Mouse (Mus musculus) lung, embryonic 14.5 days (tissue): ENCODE results near the gene Slc7a6. TPM values are rescaled to one million over a fixed set of nuclear protein-coding genes. Genes with fewer than 3 reads are reported as not detected.

Experiments used
- ATAC-seq: fragments of 200-750 bp; cut with Nextera tagmentation; 2 replicates; pipeline ENCODE4 v1.8.0; 2017; ENCODE audit warnings: mild to moderate bottlenecking, moderate TSS enrichment, moderate library complexity; ENCODE audit not compliant: insufficient read depth
- DNase-seq: peaks from one replicate; pipeline ENCODE4 v3.0.0-alpha.2; 2015
- H3K27ac ChIP-seq: fragments of 300-500 bp; sonication (generic); 2 replicates; pipeline ENCODE4 v1.5.1; 2014; ENCODE audit warnings: low read depth, mild to moderate bottlenecking, moderate library complexity
- H3K27me3 ChIP-seq: fragments of 300-500 bp; sonication (generic); 2 replicates; pipeline ENCODE4 v1.6.1; 2014; ENCODE audit warnings: low read length, control low read depth; ENCODE audit not compliant: insufficient read depth
- H3K36me3 ChIP-seq: fragments of 300-500 bp; sonication (generic); 2 replicates; pipeline ENCODE4 v1.6.1; 2014; ENCODE audit warnings: control low read depth; ENCODE audit not compliant: insufficient read depth
- H3K4me1 ChIP-seq: fragments of 300-500 bp; sonication (generic); 2 replicates; pipeline ENCODE4 v1.6.1; 2014; ENCODE audit warnings: antibody characterized with exemption, control low read depth; ENCODE audit not compliant: insufficient read depth
- H3K4me2 ChIP-seq: fragments of 300-500 bp; sonication (generic); 2 replicates; pipeline ENCODE4 v1.6.1; 2014; ENCODE audit warnings: mild to moderate bottlenecking
- H3K4me3 ChIP-seq: fragments of 300-500 bp; sonication (generic); 2 replicates; pipeline ENCODE4 v1.5.1; 2014; ENCODE audit warnings: low read depth, low read length
- H3K9ac ChIP-seq: fragments of 300-500 bp; sonication (generic); 2 replicates; pipeline ENCODE4 v1.6.1; 2014
- H3K9me3 ChIP-seq: fragments of 300-500 bp; sonication (generic); 2 replicates; pipeline ENCODE4 v1.6.1; 2016; ENCODE audit warnings: low read depth, low read length, control low read depth
- CTCF ChIP-seq: IDR thresholded peaks from 2 replicates; pipeline ENCODE4 v1.5.1; 2016; ENCODE audit warnings: antibody characterized with exemption, low read depth
- WGBS: fragments of 180-500 bp; shearing (Covaris S2); extraction: QIAGEN DNeasy Blood & Tissue Kit; methylation state at CpG from one replicate; pipeline ENCODE4 v1.1.7; 2014; 5-methylcytosine and 5-hydroxymethylcytosine counted together
- polyA plus RNA-seq: library from polyadenylated mRNA; unstranded; fragments of >200 nt; fragmentation: Nextera tagmentation; extraction: Ambion mirVana; gene quantifications from 2 replicates; pipeline ENCODE4 v1.2.1, GENCODE M21; 2014

Slc7a6 gene
- polyA plus RNA-seq, 1 experiment from 2014 or later, result 85.0 TPM

DNA sequence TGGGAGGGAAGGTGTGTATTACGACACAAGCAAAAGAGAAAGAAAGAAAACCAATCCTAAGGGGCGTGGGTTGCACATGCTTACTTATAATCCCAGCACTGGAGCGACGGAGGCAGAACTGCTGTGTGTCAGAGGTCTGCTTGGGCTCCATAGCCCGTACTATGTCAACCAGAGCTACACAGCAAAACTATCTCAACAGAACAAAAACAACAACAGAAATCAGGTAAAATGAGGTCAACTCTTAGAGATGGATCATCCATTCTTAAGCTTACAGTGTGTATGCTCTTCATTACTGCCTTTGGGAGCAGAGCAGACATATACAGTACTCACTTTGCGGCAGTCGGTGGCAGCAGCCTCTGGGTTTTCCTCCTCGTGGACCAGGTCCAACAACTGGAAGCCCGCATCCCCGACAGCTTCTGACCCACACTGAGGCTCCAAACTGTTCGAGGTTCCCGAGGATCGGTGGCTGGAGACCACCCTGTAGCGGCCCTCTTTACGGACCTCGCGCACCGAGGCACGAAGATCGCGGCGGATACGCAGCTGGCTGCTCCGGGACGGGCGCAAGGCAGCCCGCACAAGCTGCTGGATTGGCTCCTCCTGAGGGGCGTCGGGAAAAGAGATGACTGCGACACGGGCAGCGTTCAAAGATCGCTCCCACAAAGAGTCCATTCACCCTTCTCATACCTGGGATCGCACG lies 41.5 kb downstream of the Slc7a6 start:
- no peak for TF ChIP-seq CTCF
- Histone ChIP-seq H3K36me3 (peaks cover 52% of the 10 kb centered on the region), H3K27me3 (no peaks in the 10 kb centered on the region), H3K4me2 (peak overlapping the region; percentile 78), H3K4me1 (peaks cover 3% of the 10 kb centered on the region; the same call in 1 of the 2 replicates), H3K4me3 (peak overlapping the region; percentile 90), H3K9ac (peak overlapping the region; percentile 89), H3K27ac (peak overlapping the region; percentile 95), H3K9me3 (no peaks in the 10 kb centered on the region)
- under 1% methylated on average over 35 of the region's 35 CpGs for WGBS
- DNase-seq (peak; percentile 35), ATAC-seq (peak; percentile 66)

DNA sequence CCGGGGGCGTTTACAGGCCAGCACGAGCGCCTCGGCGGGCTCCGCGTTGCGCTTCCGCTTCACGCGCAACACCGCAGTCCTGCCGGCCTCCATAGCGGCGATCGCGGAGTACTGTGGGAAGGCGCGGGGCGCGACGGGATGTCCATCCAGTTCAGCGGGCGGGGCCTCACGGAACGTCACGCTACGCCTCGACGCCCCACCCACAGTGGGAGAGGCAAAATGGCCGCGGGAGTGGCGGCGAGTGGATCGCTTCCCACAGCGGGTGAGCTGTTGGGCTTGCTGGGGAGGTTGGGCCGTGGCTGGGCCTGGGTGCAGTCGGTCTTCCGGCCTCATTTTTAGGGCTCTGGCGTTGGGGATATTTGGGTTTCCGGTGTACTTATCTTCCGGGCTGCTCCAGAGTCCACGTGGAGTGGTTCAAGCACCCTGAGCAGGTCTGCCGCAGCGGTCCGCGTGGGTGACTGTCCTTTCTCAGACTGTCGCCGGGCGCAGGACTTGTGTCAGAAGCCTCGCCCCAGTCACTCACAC lies 42.2 kb downstream of the Slc7a6 start, which contains the start of the genes Slc7a6os and Prmt7:
TSS of gene Slc7a6os (minus strand) at position 115 of the 525 bp plus-strand sequence.
TSS of gene Prmt7 (plus strand) at position 116 of the 525 bp plus-strand sequence.
- Histone ChIP-seq H3K4me3 (peak within 1 kb of the TSS; percentile 90), H3K27ac (peak within 1 kb of the TSS; percentile 95), H3K4me1 (peaks cover 3% of the 10 kb centered on the region; the same call in 1 of the 2 replicates), H3K27me3 (no peaks in the 10 kb centered on the region), H3K9ac (peak within 1 kb of the TSS; percentile 89), H3K36me3 (peaks cover 52% of the 10 kb centered on the region), H3K4me2 (peak within 1 kb of the TSS; percentile 78), H3K9me3 (no peaks in the 10 kb centered on the region)
- TF ChIP-seq CTCF, result no peak
- DNase-seq (peak; percentile 98), ATAC-seq (peak; percentile 99)
- under 1% methylated on average over 52 of the region's 52 CpGs for WGBS

DNA sequence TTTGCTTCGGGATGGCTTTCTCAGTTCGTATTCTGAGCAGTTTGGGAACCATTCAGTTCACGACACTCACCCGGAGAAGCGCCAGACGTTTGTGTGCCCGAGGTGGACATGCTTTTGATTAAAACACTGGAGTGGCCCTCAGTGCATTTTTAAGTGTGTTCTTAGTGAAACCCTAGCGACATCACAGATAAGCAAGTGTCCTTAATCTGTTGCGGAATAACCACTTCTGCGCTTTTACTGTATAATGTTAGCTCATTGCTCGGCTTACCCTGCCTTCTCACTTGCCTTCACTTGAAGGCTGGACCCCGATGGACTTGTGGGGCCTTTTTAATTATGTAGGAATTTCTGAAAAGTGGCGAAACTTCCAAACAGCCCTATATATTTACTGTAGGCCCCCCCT lies 42.8 kb downstream of the Slc7a6 start:
- TF ChIP-seq CTCF, result no peak
- Histone ChIP-seq H3K4me3 (peak overlapping the region; percentile 90), H3K27ac (peak overlapping the region; percentile 95), H3K4me1 (peaks cover 3% of the 10 kb centered on the region; the same call in 1 of the 2 replicates), H3K27me3 (no peaks in the 10 kb centered on the region), H3K9ac (peak overlapping the region; percentile 89), H3K9me3 (no peaks in the 10 kb centered on the region), H3K4me2 (peak overlapping the region; percentile 78), H3K36me3 (peaks cover 52% of the 10 kb centered on the region)
- DNase-seq, result no peak
- 2% methylated on average over 13 of the region's 13 CpGs for WGBS
- 0 out of 2 replicates have a peak, but pooled peaks have one; percentile 2 for ATAC-seq

DNA sequence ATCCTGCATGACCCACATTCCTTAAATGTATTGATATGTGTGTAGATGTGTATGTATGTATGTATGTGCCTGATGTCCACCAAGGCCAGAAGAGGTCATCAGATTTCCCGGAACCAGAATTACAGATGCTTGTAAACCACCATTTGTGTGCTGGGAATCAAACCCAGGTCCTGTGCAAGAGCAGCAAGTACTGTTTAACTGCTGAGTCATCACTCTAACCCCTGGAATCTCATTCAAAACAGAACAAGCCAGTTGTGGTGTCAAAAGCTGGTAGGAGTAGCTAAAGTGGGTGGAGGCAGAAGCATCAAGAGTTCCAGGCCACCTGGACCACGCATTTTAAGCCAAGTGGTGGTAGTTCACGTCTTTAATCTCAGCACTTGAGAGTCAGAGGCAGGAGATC lies 45.3 kb downstream of the Slc7a6 start:
- TF ChIP-seq CTCF, result no peak
- Histone ChIP-seq H3K9me3 (no peaks in the 10 kb centered on the region), H3K36me3 (peaks cover 56% of the 10 kb centered on the region), H3K4me1 (peaks cover 3% of the 10 kb centered on the region; the same call in 1 of the 2 replicates), H3K4me2 (no peak overlapping the region), H3K27me3 (no peaks in the 10 kb centered on the region), H3K4me3 (no peak overlapping the region), H3K9ac (no peak overlapping the region), H3K27ac (no peak overlapping the region)
- DNase-seq, result no peak
- 79% methylated on average over 3 of the region's 3 CpGs for WGBS
- ATAC-seq, result no peak

DNA sequence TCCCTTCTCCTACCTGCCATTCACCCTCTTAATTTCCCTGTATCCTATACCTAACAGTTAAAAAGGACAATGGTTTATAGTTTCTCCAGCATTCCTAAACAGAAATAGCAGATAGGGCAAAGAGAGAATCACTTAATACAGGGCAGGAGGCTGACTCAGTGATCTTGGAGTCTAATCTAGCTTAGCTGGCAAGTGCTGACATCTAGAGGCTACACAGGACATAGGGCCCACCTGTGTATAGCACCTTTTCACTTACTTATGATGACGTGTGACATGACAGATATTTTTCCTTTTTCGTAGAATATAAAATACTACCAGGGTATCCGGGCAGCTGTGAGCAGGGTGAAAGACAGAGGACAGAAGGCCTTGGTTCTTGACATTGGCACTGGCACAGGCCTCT lies 51.0 kb downstream of the Slc7a6 start:
- WGBS, result 78% methylated on average over 3 of the region's 3 CpGs
- Histone ChIP-seq H3K36me3 (peaks cover 79% of the 10 kb centered on the region), H3K4me3 (no peak overlapping the region), H3K27ac (no peak overlapping the region), H3K27me3 (no peaks in the 10 kb centered on the region), H3K4me2 (no peak overlapping the region), H3K4me1 (no peaks in the 10 kb centered on the region), H3K9me3 (no peaks in the 10 kb centered on the region), H3K9ac (no peak overlapping the region)
- ATAC-seq (no peak), DNase-seq (no peak)
- TF ChIP-seq CTCF, result 0 out of 2 replicates have a peak, but pooled peaks have one; percentile 11

DNA sequence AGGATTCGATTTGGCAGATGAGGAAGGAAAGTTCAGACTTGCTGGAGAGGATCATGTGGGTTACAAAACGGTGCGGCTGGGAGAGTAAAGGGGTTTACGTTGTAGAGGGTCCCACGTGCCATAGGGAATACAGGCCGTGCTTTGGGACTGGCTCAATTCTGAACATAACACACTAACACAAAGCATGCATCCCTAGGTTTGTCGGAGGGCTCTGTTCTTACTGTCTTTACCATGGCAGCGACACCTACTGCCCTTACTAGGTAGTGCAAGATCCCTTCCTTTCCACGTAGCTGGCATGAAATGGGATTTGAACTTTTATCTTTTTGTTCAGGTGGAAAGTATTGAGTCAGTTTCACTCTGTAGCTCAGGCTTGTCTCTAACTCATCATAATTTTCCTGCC lies 57.9 kb downstream of the Slc7a6 start:
- peak; percentile 82 for DNase-seq
- H3K9me3 ChIP-seq, result no peaks in the 10 kb centered on the region
- no peaks in the 10 kb centered on the region for H3K27me3 ChIP-seq
- no peak overlapping the region for H3K4me3 ChIP-seq
- TF ChIP-seq CTCF, result peak; percentile 87
- peaks cover 76% of the 10 kb centered on the region for H3K36me3 ChIP-seq
- H3K27ac ChIP-seq, result no peak overlapping the region
- ATAC-seq, result no peak
- H3K4me2 ChIP-seq, result no peak overlapping the region
- H3K4me1 ChIP-seq, result no peaks in the 10 kb centered on the region
- no peak overlapping the region for H3K9ac ChIP-seq
- 35% methylated on average over 9 of the region's 9 CpGs for WGBS

DNA sequence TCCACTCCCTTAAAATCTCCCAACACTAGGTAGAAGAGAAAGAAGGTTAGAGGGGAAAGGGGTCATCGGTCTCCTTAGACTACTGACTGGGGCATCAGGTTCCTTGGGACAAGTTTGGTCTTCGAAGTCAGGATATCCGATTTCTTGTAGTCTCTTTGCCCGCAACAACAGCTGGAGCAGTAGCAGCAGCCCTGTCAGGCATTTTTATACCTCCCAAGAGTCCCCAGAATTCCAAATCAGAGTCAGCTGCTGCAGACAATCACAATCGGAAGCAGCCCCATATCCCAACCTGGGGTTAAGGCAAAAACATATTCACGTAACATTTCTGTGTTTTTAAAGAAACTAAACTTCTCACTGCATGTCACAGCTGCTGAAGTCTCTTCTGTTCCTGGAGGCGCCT lies 62.9 kb downstream of the Slc7a6 start:
- whole genome bisulfite sequencing, result 83% methylated on average over 7 of the region's 7 CpGs
- no peak for DNase-seq
- no peak for TF ChIP-seq CTCF
- no peaks in the 10 kb centered on the region for H3K27me3 ChIP-seq
- H3K4me3 ChIP-seq, result no peak overlapping the region
- no peaks in the 10 kb centered on the region for H3K4me1 ChIP-seq
- no peak overlapping the region for H3K27ac ChIP-seq
- ATAC-seq, result no peak
- no peak overlapping the region for H3K4me2 ChIP-seq
- no peak overlapping the region for H3K9ac ChIP-seq
- peaks cover 71% of the 10 kb centered on the region for H3K36me3 ChIP-seq
- H3K9me3 ChIP-seq, result no peaks in the 10 kb centered on the region
